Mouse (Mus musculus): Measurements from ENCODE around the gene Tenm2. TPM values are rescaled to one million over a fixed set of nuclear protein-coding genes. Genes with fewer than 3 reads are reported as not detected.
A peak's percentile ranks its signal among the peaks of the same experiment; 100 is the strongest.

Tenm2 gene
- polyA plus RNA-seq, 1 experiment from 2014 or later, result 0.12 TPM

- no peak for ATAC-seq
- H3K36me3 ChIP-seq (ENCODE audit: control insufficient read depth, insufficient read depth), result no peaks in the 10 kb centered on the region
- 90% methylated on average over 6 of the region's 6 CpGs for WGBS
- no peak overlapping the region for H3K4me3 ChIP-seq (ENCODE audit: low read depth, low read length)
- H3K27me3 ChIP-seq (replicated peaks; ENCODE audit: control insufficient read depth, insufficient read depth, low read length), result no peaks in the 10 kb centered on the region
- no peaks in the 10 kb centered on the region for H3K9me3 ChIP-seq (ENCODE audit: control insufficient read depth)
- H3K4me1 ChIP-seq (replicated peaks; ENCODE audit: control insufficient read depth, insufficient read depth, low read length), result no peaks in the 10 kb centered on the region
- H3K9ac ChIP-seq (ENCODE audit: low read depth, low read length), result no peak overlapping the region
- TF ChIP-seq CTCF (IDR thresholded peaks at IDR 0.05; ENCODE audit: low read depth), result no peak
- no peak overlapping the region for H3K4me2 ChIP-seq (replicated peaks; ENCODE audit: low read depth)
- H3K27ac ChIP-seq (ENCODE audit: low read depth, low read length), result no peak overlapping the region
These were observed 535.6 kb downstream of the Tenm2 start for GRCm38 (mm10) chr11:36700131-36700530.

- TF ChIP-seq CTCF (IDR thresholded peaks at IDR 0.05; ENCODE audit: low read depth), result no peak
- no peak overlapping the region for H3K4me2 ChIP-seq (replicated peaks; ENCODE audit: low read depth)
- H3K4me1 ChIP-seq (replicated peaks; ENCODE audit: control insufficient read depth, insufficient read depth, low read length), result no peaks in the 10 kb centered on the region
- no peak for ATAC-seq
- H3K9me3 ChIP-seq (ENCODE audit: control insufficient read depth), result no peaks in the 10 kb centered on the region
- no peak overlapping the region for H3K9ac ChIP-seq (ENCODE audit: low read depth, low read length)
- H3K36me3 ChIP-seq (ENCODE audit: control insufficient read depth, insufficient read depth), result no peaks in the 10 kb centered on the region
- H3K27ac ChIP-seq (ENCODE audit: low read depth, low read length), result no peak overlapping the region
- H3K4me3 ChIP-seq (ENCODE audit: low read depth, low read length), result no peak overlapping the region
- WGBS, result 67% methylated on average over 7 of the region's 7 CpGs
- no peaks in the 10 kb centered on the region for H3K27me3 ChIP-seq (replicated peaks; ENCODE audit: control insufficient read depth, insufficient read depth, low read length)
These were observed 537.5 kb downstream of the Tenm2 start for GRCm38 (mm10) chr11:36698268-36698667.

- no peak overlapping the region for H3K9ac ChIP-seq (ENCODE audit: low read depth, low read length)
- no peak overlapping the region for H3K4me2 ChIP-seq (replicated peaks; ENCODE audit: low read depth)
- H3K27ac ChIP-seq (ENCODE audit: low read depth, low read length), result no peak overlapping the region
- TF ChIP-seq CTCF (IDR thresholded peaks at IDR 0.05; ENCODE audit: low read depth), result no peak
- no peaks in the 10 kb centered on the region for H3K36me3 ChIP-seq (ENCODE audit: control insufficient read depth, insufficient read depth)
- H3K4me3 ChIP-seq (ENCODE audit: low read depth, low read length), result no peak overlapping the region
- 75% methylated on average over 8 of the region's 8 CpGs for WGBS
- ATAC-seq, result no peak
- no peaks in the 10 kb centered on the region for H3K4me1 ChIP-seq (replicated peaks; ENCODE audit: control insufficient read depth, insufficient read depth, low read length)
- no peaks in the 10 kb centered on the region for H3K9me3 ChIP-seq (ENCODE audit: control insufficient read depth)
- H3K27me3 ChIP-seq (replicated peaks; ENCODE audit: control insufficient read depth, insufficient read depth, low read length), result no peaks in the 10 kb centered on the region
These were observed 537.9 kb downstream of the Tenm2 start for GRCm38 (mm10) chr11:36697816-36698215.

GRCm38 (mm10) chr11:36697021-36697639, 538.6 kb downstream of the Tenm2 start:
- Histone ChIP-seq H3K27me3 (replicated peaks; ENCODE audit: control insufficient read depth, insufficient read depth, low read length) (no peaks in the 10 kb centered on the region), H3K4me3 (ENCODE audit: low read depth, low read length) (no peak overlapping the region), H3K27ac (ENCODE audit: low read depth, low read length) (no peak overlapping the region), H3K9ac (ENCODE audit: low read depth, low read length) (no peak overlapping the region), H3K36me3 (ENCODE audit: control insufficient read depth, insufficient read depth) (no peaks in the 10 kb centered on the region), H3K9me3 (ENCODE audit: control insufficient read depth) (no peaks in the 10 kb centered on the region), H3K4me2 (replicated peaks; ENCODE audit: low read depth) (no peak overlapping the region), H3K4me1 (replicated peaks; ENCODE audit: control insufficient read depth, insufficient read depth, low read length) (no peaks in the 10 kb centered on the region)
- no peak for TF ChIP-seq CTCF (IDR thresholded peaks at IDR 0.05; ENCODE audit: low read depth)
- ATAC-seq, result no peak
- 62% methylated on average over 10 of the region's 10 CpGs for WGBS

- no peak overlapping the region for H3K27ac ChIP-seq (ENCODE audit: low read depth, low read length)
- H3K27me3 ChIP-seq (replicated peaks; ENCODE audit: control insufficient read depth, insufficient read depth, low read length), result no peaks in the 10 kb centered on the region
- no peak overlapping the region for H3K4me3 ChIP-seq (ENCODE audit: low read depth, low read length)
- no peak overlapping the region for H3K9ac ChIP-seq (ENCODE audit: low read depth, low read length)
- H3K36me3 ChIP-seq (ENCODE audit: control insufficient read depth, insufficient read depth), result no peaks in the 10 kb centered on the region
- H3K4me1 ChIP-seq (replicated peaks; ENCODE audit: control insufficient read depth, insufficient read depth, low read length), result no peaks in the 10 kb centered on the region
- WGBS, result 67% methylated on average over 8 of the region's 8 CpGs
- H3K9me3 ChIP-seq (ENCODE audit: control insufficient read depth), result no peaks in the 10 kb centered on the region
- no peak for ATAC-seq
- H3K4me2 ChIP-seq (replicated peaks; ENCODE audit: low read depth), result no peak overlapping the region
- TF ChIP-seq CTCF (IDR thresholded peaks at IDR 0.05; ENCODE audit: low read depth), result no peak
These were observed 541.0 kb downstream of the Tenm2 start for GRCm38 (mm10) chr11:36694810-36695209.

GRCm38 (mm10) chr11:36692637-36693036, 543.1 kb downstream of the Tenm2 start:
- H3K4me1 ChIP-seq (replicated peaks; ENCODE audit: control insufficient read depth, insufficient read depth, low read length), result no peaks in the 10 kb centered on the region
- ATAC-seq, result no peak
- WGBS, result 65% methylated on average over 3 of the region's 3 CpGs
- H3K9me3 ChIP-seq (ENCODE audit: control insufficient read depth), result no peaks in the 10 kb centered on the region
- no peaks in the 10 kb centered on the region for H3K36me3 ChIP-seq (ENCODE audit: control insufficient read depth, insufficient read depth)
- H3K27ac ChIP-seq (ENCODE audit: low read depth, low read length), result no peak overlapping the region
- H3K4me3 ChIP-seq (ENCODE audit: low read depth, low read length), result no peak overlapping the region
- H3K9ac ChIP-seq (ENCODE audit: low read depth, low read length), result no peak overlapping the region
- TF ChIP-seq CTCF (IDR thresholded peaks at IDR 0.05; ENCODE audit: low read depth), result peak; percentile 7; the same call in 1 of the 2 replicates
- no peak overlapping the region for H3K4me2 ChIP-seq (replicated peaks; ENCODE audit: low read depth)
- no peaks in the 10 kb centered on the region for H3K27me3 ChIP-seq (replicated peaks; ENCODE audit: control insufficient read depth, insufficient read depth, low read length)

GRCm38 (mm10) chr11:36690826-36691225, 544.9 kb downstream of the Tenm2 start:
- TF ChIP-seq CTCF (IDR thresholded peaks at IDR 0.05; ENCODE audit: low read depth), result no peak
- H3K36me3 ChIP-seq (ENCODE audit: control insufficient read depth, insufficient read depth), result no peaks in the 10 kb centered on the region

More at GRCm38 (mm10) chr11:36690826-36691225, 544.9 kb downstream of the Tenm2 start:
- H3K27ac ChIP-seq (ENCODE audit: low read depth, low read length), result no peak overlapping the region
- no peaks in the 10 kb centered on the region for H3K9me3 ChIP-seq (ENCODE audit: control insufficient read depth)
- H3K4me1 ChIP-seq (replicated peaks; ENCODE audit: control insufficient read depth, insufficient read depth, low read length), result no peaks in the 10 kb centered on the region
- no peak overlapping the region for H3K9ac ChIP-seq (ENCODE audit: low read depth, low read length)
- H3K4me3 ChIP-seq (ENCODE audit: low read depth, low read length), result no peak overlapping the region
- no peaks in the 10 kb centered on the region for H3K27me3 ChIP-seq (replicated peaks; ENCODE audit: control insufficient read depth, insufficient read depth, low read length)
- WGBS, result 72% methylated on average over 6 of the region's 6 CpGs
- ATAC-seq, result no peak
- no peak overlapping the region for H3K4me2 ChIP-seq (replicated peaks; ENCODE audit: low read depth)

Measured in intestine, postnatal 0 days (tissue).